Mouse (Mus musculus): Measurements from ENCODE around the gene Pi4k2a. TPM values are rescaled to one million over a fixed set of nuclear protein-coding genes. Genes with fewer than 3 reads are reported as not detected.

Gene Pi4k2a
- polyA plus RNA-seq, 1 experiment from 2014 or later, result 7.0 TPM

GRCm38 (mm10) chr19:42163764-42164163 is 73.5 kb downstream of the Pi4k2a start, which contains the start of gene Zfyve27:
Gene Zfyve27, plus strand, starts transcription at chr19:42163951.
- no peak within 1 kb of the TSS for H3K27ac ChIP-seq (ENCODE audit: low read length)

GRCm38 (mm10) chr19:42164188-42164587 is 73.9 kb downstream of the Pi4k2a start:
- peaks cover 10% of the 10 kb centered on the region; the same call in 1 of the 2 replicates for H3K4me1 ChIP-seq (ENCODE audit: control insufficient read depth, insufficient read depth, low read length)
- H3K27me3 ChIP-seq (ENCODE audit: control insufficient read depth, insufficient read depth, low read length), result no peaks in the 10 kb centered on the region
- H3K4me3 ChIP-seq (replicated peaks; ENCODE audit: low read length), result no peak overlapping the region
- 19% methylated on average over 7 of the region's 7 CpGs for WGBS
- H3K4me2 ChIP-seq (ENCODE audit: low read depth, low read length), result no peak overlapping the region
- no peak overlapping the region for H3K9ac ChIP-seq (ENCODE audit: low read length)
- no peak for ATAC-seq (ENCODE audit: insufficient read depth, low FRiP score)
- no peak overlapping the region for H3K27ac ChIP-seq (ENCODE audit: low read length)
- no peaks in the 10 kb centered on the region for H3K9me3 ChIP-seq (replicated peaks; ENCODE audit: control insufficient read depth, low read length)
- no peaks in the 10 kb centered on the region for H3K36me3 ChIP-seq (ENCODE audit: control insufficient read depth, insufficient read depth, low read length)

More at GRCm38 (mm10) chr19:42163764-42164163, 73.5 kb downstream of the Pi4k2a start, which contains the start of gene Zfyve27:
- Histone ChIP-seq H3K36me3 (ENCODE audit: control insufficient read depth, insufficient read depth, low read length) (no peaks in the 10 kb centered on the region), H3K27me3 (ENCODE audit: control insufficient read depth, insufficient read depth, low read length) (no peaks in the 10 kb centered on the region), H3K9me3 (replicated peaks; ENCODE audit: control insufficient read depth, low read length) (no peaks in the 10 kb centered on the region), H3K4me1 (ENCODE audit: control insufficient read depth, insufficient read depth, low read length) (peaks cover 6% of the 10 kb centered on the region; the same call in 1 of the 2 replicates), H3K9ac (ENCODE audit: low read length) (no peak within 1 kb of the TSS), H3K4me2 (ENCODE audit: low read depth, low read length) (no peak within 1 kb of the TSS), H3K4me3 (replicated peaks; ENCODE audit: low read length) (no peak within 1 kb of the TSS)
- 36% methylated on average over 5 of the region's 5 CpGs for WGBS
- no peak for ATAC-seq (ENCODE audit: insufficient read depth, low FRiP score)

DNA sequence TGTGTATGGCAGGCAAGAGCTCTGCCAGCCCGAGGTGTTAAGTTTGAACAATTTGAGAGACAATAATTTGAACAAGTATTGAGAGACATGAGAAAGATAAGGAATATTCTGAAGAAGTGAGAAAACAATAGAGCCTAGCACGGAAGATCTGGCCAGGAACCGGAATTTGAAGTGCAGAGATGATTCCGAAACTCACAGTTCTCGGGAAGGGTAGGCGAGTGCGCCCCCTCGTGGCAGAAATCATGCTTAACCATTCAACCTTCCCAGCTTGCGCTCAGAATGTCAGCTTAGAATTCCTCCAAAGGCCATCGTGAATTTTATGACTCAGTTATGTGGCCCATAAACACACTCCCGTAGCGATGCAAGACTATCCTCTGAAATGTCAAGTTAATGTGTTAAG is 75.9 kb downstream of the Pi4k2a start:
- WGBS, result 4% methylated on average over 12 of the region's 12 CpGs
- Histone ChIP-seq H3K4me3 (replicated peaks; ENCODE audit: low read length) (0 out of 2 replicates have a peak overlapping the region, but pooled peaks have one; percentile 22), H3K27me3 (ENCODE audit: control insufficient read depth, insufficient read depth, low read length) (no peaks in the 10 kb centered on the region), H3K9ac (ENCODE audit: low read length) (peak overlapping the region; percentile 37), H3K4me2 (ENCODE audit: low read depth, low read length) (0 out of 2 replicates have a peak overlapping the region, but pooled peaks have one; percentile 36), H3K9me3 (replicated peaks; ENCODE audit: control insufficient read depth, low read length) (no peaks in the 10 kb centered on the region), H3K36me3 (ENCODE audit: control insufficient read depth, insufficient read depth, low read length) (no peaks in the 10 kb centered on the region), H3K27ac (ENCODE audit: low read length) (no peak overlapping the region), H3K4me1 (ENCODE audit: control insufficient read depth, insufficient read depth, low read length) (peaks cover 23% of the 10 kb centered on the region)
- ATAC-seq (ENCODE audit: insufficient read depth, low FRiP score), result no peak

DNA sequence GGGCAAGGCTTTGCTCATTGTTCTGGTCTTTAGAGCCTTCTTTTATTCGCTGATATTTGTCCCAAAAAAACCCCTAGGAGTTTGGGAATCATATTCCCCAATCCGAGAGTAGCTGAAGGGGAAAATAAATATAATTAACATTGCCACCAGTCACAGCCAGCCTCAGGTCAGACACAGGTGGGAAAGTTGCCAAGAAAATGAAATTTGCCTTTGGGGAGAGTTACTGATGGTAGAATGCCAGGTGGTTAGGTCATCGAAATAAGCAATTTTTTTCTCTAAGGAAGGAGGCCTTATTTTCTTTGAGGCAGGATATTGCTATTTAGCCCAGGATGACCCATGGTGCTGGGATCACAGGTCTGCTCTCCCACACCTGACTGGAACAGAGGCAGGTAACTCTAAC is 76.5 kb downstream of the Pi4k2a start:
- ATAC-seq (ENCODE audit: insufficient read depth, low FRiP score), result no peak
- no peaks in the 10 kb centered on the region for H3K36me3 ChIP-seq (ENCODE audit: control insufficient read depth, insufficient read depth, low read length)
- no peak overlapping the region for H3K27ac ChIP-seq (ENCODE audit: low read length)
- H3K27me3 ChIP-seq (ENCODE audit: control insufficient read depth, insufficient read depth, low read length), result no peaks in the 10 kb centered on the region
- H3K9ac ChIP-seq (ENCODE audit: low read length), result no peak overlapping the region
- WGBS, result 41% methylated on average over 3 of the region's 3 CpGs
- H3K4me2 ChIP-seq (ENCODE audit: low read depth, low read length), result no peak overlapping the region
- H3K4me1 ChIP-seq (ENCODE audit: control insufficient read depth, insufficient read depth, low read length), result peaks cover 30% of the 10 kb centered on the region
- no peaks in the 10 kb centered on the region for H3K9me3 ChIP-seq (replicated peaks; ENCODE audit: control insufficient read depth, low read length)
- H3K4me3 ChIP-seq (replicated peaks; ENCODE audit: low read length), result no peak overlapping the region

- no peak overlapping the region for H3K4me2 ChIP-seq (ENCODE audit: low read depth, low read length)
- no peak for ATAC-seq (ENCODE audit: insufficient read depth, low FRiP score)
- 59% methylated on average over 9 of the region's 9 CpGs for WGBS
- no peaks in the 10 kb centered on the region for H3K27me3 ChIP-seq (ENCODE audit: control insufficient read depth, insufficient read depth, low read length)
- no peak overlapping the region for H3K27ac ChIP-seq (ENCODE audit: low read length)
- no peak overlapping the region for H3K4me3 ChIP-seq (replicated peaks; ENCODE audit: low read length)
- no peak overlapping the region for H3K9ac ChIP-seq (ENCODE audit: low read length)
- no peaks in the 10 kb centered on the region for H3K36me3 ChIP-seq (ENCODE audit: control insufficient read depth, insufficient read depth, low read length)
- no peaks in the 10 kb centered on the region for H3K9me3 ChIP-seq (replicated peaks; ENCODE audit: control insufficient read depth, low read length)
- H3K4me1 ChIP-seq (ENCODE audit: control insufficient read depth, insufficient read depth, low read length), result peaks cover 33% of the 10 kb centered on the region
Measured at GRCm38 (mm10) chr19:42167489-42167888, 77.2 kb downstream of the Pi4k2a start.

GRCm38 (mm10) chr19:42169322-42169975 is 79.2 kb downstream of the Pi4k2a start:
- no peak for ATAC-seq (ENCODE audit: insufficient read depth, low FRiP score)
- 56% methylated on average over 10 of the region's 10 CpGs for WGBS
- peak overlapping the region; percentile 85 for H3K4me2 ChIP-seq (ENCODE audit: low read depth, low read length)
- H3K36me3 ChIP-seq (ENCODE audit: control insufficient read depth, insufficient read depth, low read length), result no peaks in the 10 kb centered on the region
- peaks cover 33% of the 10 kb centered on the region for H3K4me1 ChIP-seq (ENCODE audit: control insufficient read depth, insufficient read depth, low read length)
- no peak overlapping the region for H3K27ac ChIP-seq (ENCODE audit: low read length)
- no peaks in the 10 kb centered on the region for H3K9me3 ChIP-seq (replicated peaks; ENCODE audit: control insufficient read depth, low read length)
- peak overlapping the region; percentile 50 for H3K9ac ChIP-seq (ENCODE audit: low read length)
- no peaks in the 10 kb centered on the region for H3K27me3 ChIP-seq (ENCODE audit: control insufficient read depth, insufficient read depth, low read length)
- H3K4me3 ChIP-seq (replicated peaks; ENCODE audit: low read length), result no peak overlapping the region

DNA sequence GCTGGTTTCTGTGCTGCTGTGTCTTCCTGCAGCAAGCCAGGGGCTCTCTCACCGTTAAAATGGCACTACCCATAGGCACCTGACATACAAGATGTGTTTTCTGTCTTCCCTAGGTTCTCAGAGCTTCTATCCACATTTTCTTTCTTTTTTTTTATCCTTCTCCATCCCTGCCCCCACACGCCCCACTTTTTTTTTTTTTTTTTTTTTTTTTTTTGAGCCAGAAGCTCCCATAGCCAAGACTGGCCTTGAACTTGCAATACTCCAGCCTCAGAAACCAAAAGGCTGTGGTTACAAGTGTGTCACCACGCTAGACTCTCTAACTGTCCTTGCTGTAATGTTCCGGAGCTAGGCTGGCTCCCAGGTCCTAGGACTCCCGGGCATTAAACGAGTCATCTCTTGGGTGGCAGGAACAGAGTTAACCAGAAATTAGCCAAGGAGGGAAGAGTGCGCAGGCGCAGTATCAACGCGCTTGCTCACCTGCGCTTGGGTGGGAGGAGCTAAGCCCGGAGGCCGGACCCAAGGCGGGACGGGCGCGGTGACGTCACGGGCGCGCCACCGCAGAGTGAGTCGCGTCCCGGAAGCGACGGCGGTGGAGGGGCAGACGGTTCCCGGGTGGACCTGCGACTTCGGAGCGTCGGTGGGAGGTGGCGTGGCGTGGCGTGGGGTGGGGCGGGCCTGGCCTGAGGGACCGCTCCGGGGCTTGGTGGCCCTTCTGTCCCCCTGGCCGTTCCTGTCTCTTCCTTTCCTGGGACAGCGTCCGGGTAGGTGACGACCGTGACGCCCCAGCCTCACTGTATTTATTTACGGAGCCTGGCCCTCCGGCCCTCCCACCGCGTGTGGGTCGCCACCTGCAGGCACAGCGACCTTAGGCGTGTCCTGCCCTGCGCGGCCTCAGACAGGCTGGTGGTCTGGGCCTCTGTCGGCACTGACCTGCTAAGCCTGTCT is 80.0 kb downstream of the Pi4k2a start:
- Histone ChIP-seq H3K4me1 (ENCODE audit: control insufficient read depth, insufficient read depth, low read length) (peaks cover 33% of the 10 kb centered on the region), H3K4me3 (replicated peaks; ENCODE audit: low read length) (peak overlapping the region; percentile 95), H3K36me3 (ENCODE audit: control insufficient read depth, insufficient read depth, low read length) (no peaks in the 10 kb centered on the region), H3K9ac (ENCODE audit: low read length) (peak overlapping the region; percentile 92), H3K27me3 (ENCODE audit: control insufficient read depth, insufficient read depth, low read length) (no peaks in the 10 kb centered on the region), H3K4me2 (ENCODE audit: low read depth, low read length) (peak overlapping the region; percentile 85), H3K9me3 (replicated peaks; ENCODE audit: control insufficient read depth, low read length) (no peaks in the 10 kb centered on the region), H3K27ac (ENCODE audit: low read length) (0 out of 2 replicates have a peak overlapping the region, but pooled peaks have one; percentile 57)
- peak; percentile 90 for ATAC-seq (ENCODE audit: insufficient read depth, low FRiP score)
- 2% methylated on average over 49 of the region's 56 CpGs for WGBS
